Mouse (Mus musculus) Patski (cell line): ENCODE results near the gene Gria1. TPM values are rescaled to one million over a fixed set of nuclear protein-coding genes. Genes with fewer than 3 reads are reported as not detected.

Source experiments
- ATAC-seq: fragments of 100-300 bp; one replicate; pipeline ENCODE4 v1.8.0; 2021
- CTCF ChIA-PET: fragments of 350-600 bp; sonication (Branson Sonifier 250); formaldehyde crosslinking; loops from one replicate; lab custom pipeline; 2022; ENCODE audit warnings: inconsistent platforms; lab: Charles Lee
- POLR2A ChIA-PET: fragments of 350-600 bp; sonication (Branson Sonifier 250); formaldehyde crosslinking; loops from one replicate; lab custom pipeline; 2022; ENCODE audit warnings: antibody characterized with exemption, inconsistent platforms; lab: Charles Lee
- DNase-seq: peaks from one replicate; pipeline ENCODE4 v3.0.0-alpha.2; 2011; ENCODE audit warnings: low read depth, low spot score
- H3K27me3 ChIP-seq: fragments of 371-371 bp; one replicate; pipeline ENCODE4 v1.5.1; 2021
- CTCF ChIP-seq: fragments of 100-300 bp; IDR thresholded peaks from one replicate; pipeline ENCODE4 v1.5.1; 2021
- in situ Hi-C: fragments of 300-500 bp; cut with MboI; formaldehyde crosslinking; loops from 3 replicates; pipeline ENCODE4 v1.11.1; 2018; ENCODE audit warnings: low pct_unique_long_range_greater_than_20kb, mixed read lengths
- polyA plus RNA-seq: library from polyadenylated mRNA; unstranded; gene quantifications from one replicate; pipeline ENCODE4 v1.2.3, GENCODE M21; 2021

The Gria1 gene
- polyA plus RNA-seq, 1 experiment from 2014 or later, result 0.24 TPM

DNA sequence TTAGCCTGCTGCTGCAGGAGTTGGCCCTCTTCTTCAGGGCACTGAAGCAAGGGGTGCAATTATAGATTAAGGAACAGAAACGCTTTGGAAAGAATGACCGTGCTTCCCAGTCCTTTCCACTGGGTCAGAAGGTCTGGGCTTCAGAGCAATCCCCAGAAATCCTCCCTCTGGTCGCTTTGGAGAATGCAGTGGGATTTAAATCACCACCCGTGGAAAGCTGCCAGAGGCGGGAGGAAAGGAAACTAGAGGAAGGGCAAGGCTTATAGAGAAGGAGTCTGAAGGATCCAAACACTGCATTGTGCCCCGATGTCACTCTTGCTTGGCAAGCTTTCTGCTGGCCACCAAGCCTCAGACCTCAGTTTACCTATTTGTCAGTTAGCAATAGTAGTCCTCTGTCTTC, 193.2 kb downstream of the Gria1 start:
- DNase-seq, result no peak
- peaks cover 2% of the 10 kb centered on the region for H3K27me3 ChIP-seq
- no peak for ATAC-seq
- in situ Hi-C loops, result no loop called here
- ChIA-PET POLR2A (no interaction called here), CTCF (no interaction called here)
- TF ChIP-seq CTCF, result no peak

DNA sequence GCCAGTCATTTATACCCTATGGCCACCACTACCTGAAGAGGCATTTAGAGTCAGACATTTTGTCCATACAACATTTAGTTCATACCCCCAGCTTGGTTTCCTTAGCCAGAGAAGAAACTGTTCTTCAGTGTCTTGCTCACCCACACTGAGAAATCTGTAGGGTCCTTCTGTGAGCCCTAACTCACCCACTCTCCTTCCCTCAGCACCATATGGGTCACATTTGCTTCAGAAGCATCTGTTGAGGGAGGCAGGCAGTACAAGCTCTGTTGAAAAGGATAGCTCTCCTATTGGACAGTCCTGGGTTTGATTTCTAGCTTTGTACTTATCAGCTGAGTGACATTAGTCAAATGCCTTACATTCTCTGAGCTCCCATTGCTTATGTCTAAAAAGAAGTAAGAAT, 196.1 kb downstream of the Gria1 start:
- in situ Hi-C loops, result no loop called here
- ATAC-seq, result no peak

DNA sequence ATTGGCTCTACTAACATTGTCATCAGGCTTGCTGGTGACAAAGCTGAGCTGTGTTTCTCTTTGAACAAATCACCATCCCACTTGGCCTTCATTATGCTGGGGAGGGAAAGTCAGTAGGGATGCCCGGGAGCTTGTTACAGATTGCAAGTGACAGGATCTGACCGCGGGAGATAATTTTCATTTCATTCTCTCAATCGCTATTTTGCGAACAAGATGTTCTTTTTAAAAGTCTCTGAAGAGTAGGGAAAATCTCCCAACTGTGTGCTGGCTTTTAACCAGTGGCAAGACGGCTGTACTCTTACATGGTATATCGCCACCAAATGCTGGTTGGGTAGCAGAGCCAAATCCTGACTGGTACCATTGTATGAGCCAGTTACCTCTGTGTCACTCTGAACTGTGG, 202.9 kb downstream of the Gria1 start:
- ChIA-PET CTCF (interaction anchor here (0.9 kb wide), 1 partner anchor 13 kb away, joined by 3 read pairs; no protein-coding TSS in a partner anchor), POLR2A (no interaction called here)
- peaks cover 6% of the 10 kb centered on the region for H3K27me3 ChIP-seq
- ATAC-seq (no peak), DNase-seq (no peak)
- in situ Hi-C loops, result no loop called here
- TF ChIP-seq CTCF, result no peak

More for the DNA sequence above, 196.1 kb downstream of the Gria1 start:
- POLR2A ChIA-PET, result no interaction called here
- no peak for DNase-seq
- H3K27me3 ChIP-seq, result no peaks in the 10 kb centered on the region
- CTCF ChIA-PET, result interaction anchor here (0.9 kb wide), 1 partner anchor 13 kb away, joined by 3 read pairs; no protein-coding TSS in a partner anchor
- TF ChIP-seq CTCF, result no peak

DNA sequence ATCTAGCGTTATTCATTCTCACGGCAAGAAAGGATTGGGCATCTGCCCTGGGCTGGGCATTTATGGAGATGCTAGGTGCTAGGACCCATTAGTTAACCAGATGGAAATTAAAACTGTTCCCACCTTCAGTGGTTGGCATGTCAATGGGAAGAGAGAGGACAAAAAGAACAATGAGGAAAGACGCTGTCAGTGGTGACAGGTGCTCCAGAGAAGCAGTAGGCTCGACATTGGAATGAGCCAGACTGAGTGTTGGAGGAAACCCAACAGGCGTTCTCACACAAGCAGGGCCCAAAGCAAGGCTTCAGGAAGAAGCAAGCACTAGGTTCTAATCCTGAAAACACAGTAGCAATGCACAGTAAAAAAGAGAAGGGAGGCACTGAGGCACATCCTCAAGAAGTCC, 203.4 kb downstream of the Gria1 start:
- ChIA-PET CTCF (interaction anchor here (0.9 kb wide), 1 partner anchor 12 kb away, joined by 3 read pairs; no protein-coding TSS in a partner anchor), POLR2A (no interaction called here)
- DNase-seq, result no peak
- TF ChIP-seq CTCF, result no peak
- peaks cover 6% of the 10 kb centered on the region for H3K27me3 ChIP-seq
- in situ Hi-C loops, result no loop called here
- no peak for ATAC-seq

DNA sequence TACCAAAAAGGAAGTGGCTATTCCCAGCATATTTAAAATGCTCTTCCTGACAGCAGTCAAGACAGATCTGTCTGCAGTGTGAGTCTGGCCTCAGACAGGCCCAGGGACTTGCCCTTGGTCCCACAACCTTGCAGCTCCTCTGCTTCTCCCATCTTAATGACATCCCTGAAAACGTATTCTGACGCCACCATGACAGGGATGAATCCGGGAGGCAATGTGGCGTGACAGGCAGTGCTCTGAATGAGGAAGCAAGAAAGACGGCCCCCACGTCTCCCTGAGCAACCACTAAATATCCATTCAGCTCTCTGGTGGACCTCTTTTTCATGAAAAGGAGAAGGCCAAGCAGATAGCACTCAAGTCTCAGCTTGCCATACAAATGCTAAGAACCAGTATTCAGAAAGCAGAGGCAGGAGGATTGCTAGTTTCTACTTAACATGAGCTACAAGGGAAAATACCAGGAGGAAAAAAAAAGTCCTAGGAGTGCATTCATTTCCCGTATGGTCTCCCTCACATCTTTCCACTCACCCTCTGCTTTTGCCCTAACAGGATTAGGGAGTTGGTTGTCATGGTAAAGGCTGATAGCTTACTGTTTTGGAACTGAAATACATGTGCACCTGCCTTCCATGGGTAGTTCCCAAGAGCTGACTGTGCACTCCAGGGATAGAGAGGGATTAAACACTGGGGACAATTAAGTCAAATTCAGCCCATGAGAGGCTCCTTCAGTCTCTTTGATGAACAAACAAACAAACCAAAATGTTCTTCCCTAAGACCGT, 211.8 kb downstream of the Gria1 start:
- no peak for TF ChIP-seq CTCF
- H3K27me3 ChIP-seq, result no peaks in the 10 kb centered on the region
- DNase-seq, result no peak
- ChIA-PET CTCF (no interaction called here), POLR2A (no interaction called here)
- in situ Hi-C loops, result no loop called here
- ATAC-seq, result no peak

GRCm38 (mm10) chr11:57235446-57235845, 224.3 kb downstream of the Gria1 start:
- H3K27me3 ChIP-seq, result no peaks in the 10 kb centered on the region
- in situ Hi-C loops, result no loop called here
- no peak for ATAC-seq
- no peak for DNase-seq
- CTCF ChIA-PET, result interaction anchor here (1.3 kb wide), 1 partner anchor 14 kb away, joined by 3 read pairs; no protein-coding TSS in a partner anchor
- no peak for TF ChIP-seq CTCF
- POLR2A ChIA-PET, result interaction anchor here (0.9 kb wide), 1 partner anchor 10 kb away, joined by 5 read pairs; no protein-coding TSS in a partner anchor

DNA sequence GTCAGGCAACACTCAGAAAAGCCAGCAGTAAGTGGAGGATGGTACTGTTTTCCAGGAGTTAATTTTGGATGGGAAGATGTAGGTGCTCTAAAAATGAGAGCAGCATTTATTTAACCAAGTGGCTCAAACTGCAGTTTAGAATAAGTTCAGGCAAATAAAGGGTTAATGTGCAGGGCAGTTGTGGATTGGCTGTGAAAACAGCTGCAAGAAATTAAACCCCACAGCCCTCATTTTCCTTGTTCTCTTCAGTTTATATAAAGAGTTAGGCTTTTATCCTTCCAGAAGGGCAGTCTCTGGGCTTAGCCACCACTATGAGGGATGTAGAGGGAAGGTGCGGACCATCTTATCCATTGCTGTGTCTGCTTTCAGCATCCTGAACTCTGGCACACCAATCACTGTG, 225.2 kb downstream of the Gria1 start:
- in situ Hi-C loops, result no loop called here
- DNase-seq (no peak), ATAC-seq (no peak)
- TF ChIP-seq CTCF, result no peak
- CTCF ChIA-PET, result no interaction called here
- POLR2A ChIA-PET, result interaction anchor here (0.9 kb wide), 1 partner anchor 9 kb away, joined by 5 read pairs; no protein-coding TSS in a partner anchor
- H3K27me3 ChIP-seq, result no peaks in the 10 kb centered on the region

DNA sequence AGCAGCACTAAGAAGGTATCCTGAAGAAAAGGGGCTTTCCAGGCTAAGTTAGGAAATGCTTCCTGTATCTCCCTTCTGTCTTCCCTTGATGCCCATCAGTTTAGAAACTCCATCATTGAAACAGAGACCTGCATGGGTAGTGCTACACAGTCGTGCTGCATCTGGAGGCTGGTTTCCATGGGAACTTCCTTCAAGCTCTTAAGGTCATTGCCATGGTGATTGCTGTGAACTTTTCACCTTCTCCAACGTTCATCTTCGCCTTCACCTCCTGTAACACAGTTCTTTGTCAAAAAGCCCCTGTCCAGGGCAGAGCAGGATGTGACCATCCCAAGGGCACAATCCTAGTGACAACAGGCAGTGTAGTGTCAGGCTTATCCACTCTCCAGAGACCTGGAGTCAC, 228.6 kb downstream of the Gria1 start:
- TF ChIP-seq CTCF, result no peak
- ChIA-PET CTCF (no interaction called here), POLR2A (no interaction called here)
- in situ Hi-C loops, result no loop called here
- no peaks in the 10 kb centered on the region for H3K27me3 ChIP-seq
- no peak for DNase-seq
- ATAC-seq, result no peak

- in situ Hi-C loops, result no loop called here
- ChIA-PET POLR2A (no interaction called here), CTCF (no interaction called here)
- H3K27me3 ChIP-seq, result no peaks in the 10 kb centered on the region
- no peak for TF ChIP-seq CTCF
- DNase-seq (no peak), ATAC-seq (no peak)
Measured at GRCm38 (mm10) chr11:57243835-57244234, 232.6 kb downstream of the Gria1 start.

GRCm38 (mm10) chr11:57244543-57244942, 233.4 kb downstream of the Gria1 start:
- CTCF ChIA-PET, result no interaction called here

GRCm38 (mm10) chr11:57248870-57249269, 237.7 kb downstream of the Gria1 start:
- H3K27me3 ChIP-seq, result no peaks in the 10 kb centered on the region
- no peak for TF ChIP-seq CTCF
- CTCF ChIA-PET, result interaction anchor here (1.2 kb wide), 1 partner anchor 14 kb away, joined by 3 read pairs; no protein-coding TSS in a partner anchor
- DNase-seq (no peak), ATAC-seq (no peak)
- POLR2A ChIA-PET, result no interaction called here
- in situ Hi-C loops, result no loop called here

More at GRCm38 (mm10) chr11:57244543-57244942, 233.4 kb downstream of the Gria1 start:
- no peaks in the 10 kb centered on the region for H3K27me3 ChIP-seq
- no peak for DNase-seq
- in situ Hi-C loops, result no loop called here
- no peak for TF ChIP-seq CTCF
- POLR2A ChIA-PET, result interaction anchor here (1.0 kb wide), 1 partner anchor 9 kb away, joined by 5 read pairs; no protein-coding TSS in a partner anchor
- no peak for ATAC-seq
